Mouse (Mus musculus) erythroblast, embryonic 14.5 days (primary cell): ENCODE results near the gene Slc6a17.

Experiments used
- GATA1 ChIP-seq: IDR thresholded peaks from 2 replicates; pipeline ENCODE4 v1.6.1; 2012; ENCODE audit warnings: low read length, inconsistent platforms, mixed read lengths
- TAL1 ChIP-seq: IDR thresholded peaks from 3 replicates; pipeline ENCODE4 v1.6.1; 2012; ENCODE audit warnings: low read length, inconsistent platforms, mixed read lengths

GRCm38 (mm10) chr3:107529182-107529581 is 11.4 kb upstream of the Slc6a17 start:
- TF ChIP-seq TAL1 (no peak), GATA1 (no peak)
